Comparison of ENCODE assay signal across 24 mouse cellular contexts in the genomic region with DNA sequence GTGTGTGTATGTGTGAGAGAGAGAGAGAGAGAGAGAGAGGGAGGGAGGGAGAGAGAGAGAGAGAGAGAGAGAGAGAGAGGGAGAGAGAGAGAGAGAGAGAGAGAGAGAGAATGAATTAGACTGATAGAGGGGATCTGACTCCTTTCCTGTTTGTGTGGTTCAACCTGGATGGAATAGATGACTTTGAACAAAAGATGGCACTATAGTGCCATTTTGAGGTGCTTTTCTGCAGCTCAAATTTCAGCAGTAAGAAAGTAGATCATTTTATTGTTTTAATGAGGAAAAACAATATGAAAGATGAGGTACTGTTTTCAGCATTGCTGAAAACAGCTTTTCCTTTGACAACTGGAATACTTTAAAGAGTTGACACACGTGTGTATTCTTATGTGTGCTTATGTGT. TPM values are rescaled to one million over a fixed set of nuclear protein-coding genes. Genes with fewer than 3 reads are reported as not detected.
DNase-seq lines count a peak whose midpoint lies in the region; ATAC-seq and TF ChIP-seq lines count a peak whose summit lies in the region.
"Had no signal": no experiment of that assay in that cellular context is flagged by ENCODE, and none has a peak within 500 bp of the region (broad histone marks: within the 10 kb centered on the region; RNA-seq: fewer than 3 reads in every experiment).

No protein-coding gene starts in this region.

- no peaks in the 10 kb centered on the region for H3K27me3 ChIP-seq in hindbrain, postnatal 0 days (ENCODE audit: insufficient read depth, low read length)
- H3K27me3 ChIP-seq in hindbrain, embryonic 12.5 days, result no peaks in the 10 kb centered on the region
- H3K27me3 ChIP-seq in midbrain, postnatal 0 days (ENCODE audit: insufficient read depth, low read length), result no peaks in the 10 kb centered on the region
- no peaks in the 10 kb centered on the region for H3K27me3 ChIP-seq in midbrain, embryonic 15.5 days (replicated peaks)
- H3K27me3 ChIP-seq: embryonic facial prominence, embryonic 15.5 days; forebrain, embryonic 12.5 days; heart, embryonic 13.5 days; limb, embryonic 13.5 days; lung, embryonic 15.5 days; neural tube, embryonic 13.5 days had no signal

- H3K4me1 ChIP-seq in hindbrain, postnatal 0 days (ENCODE audit: insufficient read depth, low read length), result no peaks in the 10 kb centered on the region
- no peaks in the 10 kb centered on the region for H3K4me1 ChIP-seq in hindbrain, embryonic 12.5 days
- H3K4me1 ChIP-seq in midbrain, postnatal 0 days (ENCODE audit: insufficient read depth, low read length), result no peaks in the 10 kb centered on the region
- H3K4me1 ChIP-seq in midbrain, embryonic 15.5 days, result no peaks in the 10 kb centered on the region
- H3K4me1 ChIP-seq: embryonic facial prominence, embryonic 10.5 days; embryonic facial prominence, embryonic 15.5 days; forebrain, embryonic 12.5 days; heart, embryonic 13.5 days; limb, embryonic 13.5 days; lung, embryonic 15.5 days; neural tube, embryonic 13.5 days had no signal

- H3K4me3 ChIP-seq in hindbrain, postnatal 0 days (ENCODE audit: low read length), result no peak overlapping the region
- no peak overlapping the region for H3K4me3 ChIP-seq in hindbrain, embryonic 12.5 days
- no peak overlapping the region for H3K4me3 ChIP-seq in midbrain, postnatal 0 days (ENCODE audit: low read depth, low read length)
- H3K4me3 ChIP-seq in midbrain, embryonic 15.5 days, result no peak overlapping the region
- H3K4me3 ChIP-seq: embryonic facial prominence, embryonic 10.5 days; embryonic facial prominence, embryonic 15.5 days; forebrain, embryonic 12.5 days; heart, embryonic 13.5 days; limb, embryonic 13.5 days; lung, embryonic 15.5 days; neural tube, embryonic 13.5 days had no signal

- no peak overlapping the region for H3K27ac ChIP-seq in hindbrain, postnatal 0 days
- no peak overlapping the region for H3K27ac ChIP-seq in hindbrain, embryonic 12.5 days
- H3K27ac ChIP-seq in midbrain, postnatal 0 days (ENCODE audit: low read depth, low read length), result no peak overlapping the region
- no peak overlapping the region for H3K27ac ChIP-seq in midbrain, embryonic 15.5 days
- H3K27ac ChIP-seq: embryonic facial prominence, embryonic 10.5 days; embryonic facial prominence, embryonic 15.5 days; forebrain, embryonic 12.5 days; heart, embryonic 13.5 days; limb, embryonic 13.5 days; lung, embryonic 15.5 days; neural tube, embryonic 13.5 days had no signal

- TF ChIP-seq CTCF in hindbrain, postnatal 0 days (IDR thresholded peaks at IDR 0.05; ENCODE audit: low read depth), result peak; percentile 31
- peak; percentile 67 for TF ChIP-seq CTCF in midbrain, postnatal 0 days (IDR thresholded peaks at IDR 0.05)
- no peak for TF ChIP-seq CTCF in brain, embryonic 14.5 days (IDR thresholded peaks at IDR 0.05; ENCODE audit: borderline replicate concordance, extremely low read depth, insufficient read depth, insufficient read length)

- no peaks in the 10 kb centered on the region for H3K36me3 ChIP-seq in hindbrain, postnatal 0 days (ENCODE audit: insufficient read depth, low read length)
- no peaks in the 10 kb centered on the region for H3K36me3 ChIP-seq in hindbrain, embryonic 12.5 days
- no peaks in the 10 kb centered on the region for H3K36me3 ChIP-seq in midbrain, postnatal 0 days (ENCODE audit: insufficient read depth, low read length)
- no peaks in the 10 kb centered on the region for H3K36me3 ChIP-seq in midbrain, embryonic 15.5 days (replicated peaks)
- H3K36me3 ChIP-seq: embryonic facial prominence, embryonic 10.5 days; embryonic facial prominence, embryonic 15.5 days; forebrain, embryonic 12.5 days; heart, embryonic 13.5 days; limb, embryonic 13.5 days; lung, embryonic 15.5 days; neural tube, embryonic 13.5 days had no signal

- DNase-seq in hindbrain, postnatal 0 days (ENCODE audit: low spot score), result peak; percentile 36
- DNase-seq in midbrain, postnatal 0 days (ENCODE audit: low spot score), result peak; percentile 42
- DNase-seq in brain, embryonic 14.5 days (ENCODE audit: low read depth), result peak; percentile 49
- DNase-seq: adrenal gland, postnatal 25 days; cerebellum, adult 18-20 months; cerebellum, postnatal 10 days; heart, postnatal 10 days; kidney, adult 9 months; kidney, postnatal 10 days; lung, postnatal 36 days had no signal

- H3K9ac ChIP-seq in hindbrain, postnatal 0 days (replicated peaks; ENCODE audit: low read length), result no peak overlapping the region
- no peak overlapping the region for H3K9ac ChIP-seq in hindbrain, embryonic 12.5 days
- no peak overlapping the region for H3K9ac ChIP-seq in midbrain, postnatal 0 days (replicated peaks; ENCODE audit: low read length, poor library complexity, severe bottlenecking)
- H3K9ac ChIP-seq in midbrain, embryonic 15.5 days, result no peak overlapping the region
- H3K9ac ChIP-seq: embryonic facial prominence, embryonic 15.5 days; forebrain, embryonic 12.5 days; heart, embryonic 13.5 days; limb, embryonic 13.5 days; lung, embryonic 15.5 days; neural tube, embryonic 13.5 days had no signal

- 71% methylated on average over 1 of the region's 1 CpGs for WGBS in hindbrain, postnatal 0 days
- WGBS in hindbrain, embryonic 12.5 days, result 62% methylated on average over 1 of the region's 1 CpGs
- 68% methylated on average over 1 of the region's 1 CpGs for WGBS in midbrain, postnatal 0 days
- WGBS in midbrain, embryonic 15.5 days, result 67% methylated on average over 1 of the region's 1 CpGs

- no peaks in the 10 kb centered on the region for H3K9me3 ChIP-seq in hindbrain, postnatal 0 days (ENCODE audit: low read length)
- no peaks in the 10 kb centered on the region for H3K9me3 ChIP-seq in hindbrain, embryonic 12.5 days (replicated peaks)
- H3K9me3 ChIP-seq in midbrain, postnatal 0 days (ENCODE audit: low read length), result no peaks in the 10 kb centered on the region
- H3K9me3 ChIP-seq in midbrain, embryonic 15.5 days, result no peaks in the 10 kb centered on the region
- H3K9me3 ChIP-seq: embryonic facial prominence, embryonic 10.5 days; embryonic facial prominence, embryonic 15.5 days; forebrain, embryonic 12.5 days; heart, embryonic 13.5 days; limb, embryonic 13.5 days; lung, embryonic 15.5 days; neural tube, embryonic 13.5 days had no signal

- TF ChIP-seq POLR2A in brain, embryonic 14.5 days (IDR thresholded peaks at IDR 0.05; ENCODE audit: borderline replicate concordance, extremely low read depth, insufficient read depth, insufficient read length, poor library complexity, severe bottlenecking), result no peak

- no peak overlapping the region for H3K4me2 ChIP-seq in hindbrain, postnatal 0 days (ENCODE audit: low read depth, low read length)
- H3K4me2 ChIP-seq in hindbrain, embryonic 12.5 days (replicated peaks), result no peak overlapping the region
- H3K4me2 ChIP-seq in midbrain, postnatal 0 days (ENCODE audit: low read depth, low read length, poor library complexity, severe bottlenecking), result no peak overlapping the region
- H3K4me2 ChIP-seq in midbrain, embryonic 15.5 days, result no peak overlapping the region
- H3K4me2 ChIP-seq: embryonic facial prominence, embryonic 15.5 days; forebrain, embryonic 12.5 days; heart, embryonic 13.5 days; limb, embryonic 13.5 days; liver, embryonic 11.5 days; lung, embryonic 15.5 days; neural tube, embryonic 13.5 days had no signal

- no peak for ATAC-seq in hindbrain, postnatal 0 days
- no peak for ATAC-seq in hindbrain, embryonic 12.5 days (ENCODE audit: low FRiP score)
- ATAC-seq in midbrain, postnatal 0 days (ENCODE audit: low FRiP score), result no peak
- ATAC-seq in midbrain, embryonic 15.5 days (replicated peaks), result no peak
- no peak for ATAC-seq in megakaryocyte-erythroid progenitor cell, adult 5-6 weeks (replicated peaks; ENCODE audit: low FRiP score, low TSS enrichment, poor library complexity, severe bottlenecking)
- ATAC-seq: intestine, postnatal 0 days had no signal

RNA-seq across cellular contexts. Expression of a gene that starts 37.9 kb away (rescaled TPM):
- total RNA-seq in hindbrain, postnatal 0 days (2014; rRNA removed), result 98.9 and 107 TPM in 2 replicates
- 55.2 and 59.5 TPM in 2 replicates for polyA plus RNA-seq in hindbrain, postnatal 0 days (2015; fragmentation: Nextera tagmentation; extraction: Ambion mirVana)
- polyA plus RNA-seq in hindbrain, embryonic 12.5 days (2016; fragmentation: Nextera tagmentation; extraction: Ambion mirVana), result 44.6 and 46.6 TPM in 2 replicates
- total RNA-seq in midbrain, postnatal 0 days (2014; rRNA removed), result 59.1 and 61.4 TPM in 2 replicates
- polyA plus RNA-seq in midbrain, postnatal 0 days (2015; fragmentation: Nextera tagmentation; extraction: Ambion mirVana), result 33.5 and 34.2 TPM in 2 replicates
- polyA plus RNA-seq in midbrain, embryonic 15.5 days (2015; fragmentation: Nextera tagmentation; extraction: Ambion mirVana), result 32.2 and 37.9 TPM in 2 replicates
- 25.8 and 29.7 TPM in 2 replicates for polyA plus RNA-seq in brain, embryonic 14.5 days (2012; rRNA removed)
- total RNA-seq in megakaryocyte-erythroid progenitor cell, adult 5-6 weeks (2014; fragmentation: Nextera tagmentation), result not detected in 2 replicates
- not detected in 2 replicates for total RNA-seq in megakaryocyte-erythroid progenitor cell, adult 5-6 weeks (2017)
- total RNA-seq: megakaryocyte, adult 5-6 weeks; MEL had no signal
